Mouse (Mus musculus) urinary bladder, postnatal 10 days (tissue): ENCODE results near the gene Lingo2.

ENCODE experiments used
- DNase-seq: peaks from one replicate; pipeline ENCODE4 v3.0.0; 2022; ENCODE audit warnings: low spot score

Lingo2 gene

GRCm38 (mm10) chr4:36951150-36951954 is at the start of gene Lingo2:
Gene Lingo2 (minus strand): TSS chr4:36951747.
- no peak for DNase-seq

GRCm38 (mm10) chr4:36973358-36973757 is 21.8 kb upstream of the Lingo2 start:
- no peak for DNase-seq

- DNase-seq = no peak
These were observed 1.2 kb upstream of the Lingo2 start for GRCm38 (mm10) chr4:36952431-36953429.

GRCm38 (mm10) chr4:36951955-36952215 is 338 bp upstream of the Lingo2 start:
- DNase-seq = no peak

GRCm38 (mm10) chr4:36950790-36951149 is 777 bp downstream of the Lingo2 start:
- DNase-seq = no peak

- DNase-seq = no peak
These were observed 1.4 kb downstream of the Lingo2 start for GRCm38 (mm10) chr4:36950021-36950751.

- DNase-seq = no peak
These were observed 60.7 kb downstream of the Lingo2 start for GRCm38 (mm10) chr4:36890810-36891209.

- no peak for DNase-seq
These were observed 61.2 kb downstream of the Lingo2 start for GRCm38 (mm10) chr4:36890365-36890764.

- DNase-seq = no peak
These were observed 76.8 kb downstream of the Lingo2 start for GRCm38 (mm10) chr4:36874781-36875180.

GRCm38 (mm10) chr4:36824982-36825381 is 126.6 kb downstream of the Lingo2 start:
- DNase-seq = no peak

GRCm38 (mm10) chr4:36821914-36822313 is 129.6 kb downstream of the Lingo2 start:
- no peak for DNase-seq

- DNase-seq = no peak
These were observed 176.5 kb downstream of the Lingo2 start for GRCm38 (mm10) chr4:36775088-36775487.

- no peak for DNase-seq
These were observed 220.9 kb downstream of the Lingo2 start for GRCm38 (mm10) chr4:36730691-36731090.

- no peak for DNase-seq
These were observed 235.1 kb downstream of the Lingo2 start for GRCm38 (mm10) chr4:36716411-36716810.

- no peak for DNase-seq
These were observed 252.7 kb downstream of the Lingo2 start for GRCm38 (mm10) chr4:36698888-36699287.

GRCm38 (mm10) chr4:36696810-36697209 is 254.7 kb downstream of the Lingo2 start:
- DNase-seq = no peak

GRCm38 (mm10) chr4:36659920-36660319 is 291.6 kb downstream of the Lingo2 start:
- DNase-seq = no peak

- no peak for DNase-seq
These were observed 303.8 kb downstream of the Lingo2 start for GRCm38 (mm10) chr4:36647753-36648152.

- no peak for DNase-seq
These were observed 315.9 kb downstream of the Lingo2 start for GRCm38 (mm10) chr4:36635666-36636065.

- DNase-seq = no peak
These were observed 374.7 kb downstream of the Lingo2 start for GRCm38 (mm10) chr4:36576801-36577200.

GRCm38 (mm10) chr4:36576256-36576655 is 375.3 kb downstream of the Lingo2 start:
- no peak for DNase-seq

- no peak for DNase-seq
These were observed 385.0 kb downstream of the Lingo2 start for GRCm38 (mm10) chr4:36566544-36566943.
